Mouse (Mus musculus) hindbrain, embryonic 15.5 days (tissue): ENCODE measurements around the gene Fhad1. TPM values are rescaled to one million over a fixed set of nuclear protein-coding genes. Genes with fewer than 3 reads are reported as not detected.
"Not testable (repeated sequence)": the region's sequence is repeated elsewhere in the genome, so short reads cannot be mapped to it uniquely, and the experiment has no call there.

Experiments used
- ATAC-seq: fragments of 200-750 bp; cut with Nextera tagmentation; 2 replicates; pipeline ENCODE4 v1.8.0; 2017; ENCODE audit warnings: low read depth, moderate number of reproducible peaks, moderate TSS enrichment; ENCODE audit not compliant: low FRiP score
- H3K27ac ChIP-seq: fragments of 300-500 bp; sonication (generic); replicated peaks from 2 replicates; pipeline ENCODE4 v1.5.1; 2015; ENCODE audit warnings: mild to moderate bottlenecking, inconsistent platforms
- H3K27me3 ChIP-seq: fragments of 300-500 bp; sonication (generic); 2 replicates; pipeline ENCODE4 v1.6.1; 2015; ENCODE audit warnings: control low read depth, inconsistent platforms
- H3K36me3 ChIP-seq: fragments of 300-500 bp; sonication (generic); 2 replicates; pipeline ENCODE4 v1.6.1; 2015; ENCODE audit warnings: control low read depth, inconsistent platforms
- H3K4me1 ChIP-seq: fragments of 300-500 bp; sonication (generic); replicated peaks from 2 replicates; pipeline ENCODE4 v1.6.1; 2015; ENCODE audit warnings: control low read depth, inconsistent platforms
- H3K4me2 ChIP-seq: fragments of 300-500 bp; sonication (generic); 2 replicates; pipeline ENCODE4 v1.6.1; 2015; ENCODE audit warnings: moderate library complexity, mild to moderate bottlenecking, inconsistent platforms
- H3K4me3 ChIP-seq: fragments of 300-500 bp; sonication (generic); 2 replicates; pipeline ENCODE4 v1.5.1; 2015; ENCODE audit warnings: mild to moderate bottlenecking, inconsistent platforms
- H3K9ac ChIP-seq: fragments of 300-500 bp; sonication (generic); 2 replicates; pipeline ENCODE4 v1.6.1; 2015; ENCODE audit warnings: inconsistent platforms
- H3K9me3 ChIP-seq: fragments of 300-500 bp; sonication (generic); 2 replicates; pipeline ENCODE4 v1.6.1; 2016; ENCODE audit warnings: control low read depth, inconsistent platforms
- WGBS: fragments of 180-500 bp; shearing (Covaris S2); methylation state at CpG from one replicate; pipeline ENCODE4 v1.1.7; 2015; 5-methylcytosine and 5-hydroxymethylcytosine counted together
- polyA plus RNA-seq: library from polyadenylated mRNA; unstranded; fragments of >200 nt; fragmentation: Nextera tagmentation; extraction: Ambion mirVana; gene quantifications from 2 replicates; pipeline ENCODE4 v1.2.1, GENCODE M21; 2015

The Fhad1 gene
- polyA plus RNA-seq, 1 experiment from 2014 or later: 5.3 TPM

DNA sequence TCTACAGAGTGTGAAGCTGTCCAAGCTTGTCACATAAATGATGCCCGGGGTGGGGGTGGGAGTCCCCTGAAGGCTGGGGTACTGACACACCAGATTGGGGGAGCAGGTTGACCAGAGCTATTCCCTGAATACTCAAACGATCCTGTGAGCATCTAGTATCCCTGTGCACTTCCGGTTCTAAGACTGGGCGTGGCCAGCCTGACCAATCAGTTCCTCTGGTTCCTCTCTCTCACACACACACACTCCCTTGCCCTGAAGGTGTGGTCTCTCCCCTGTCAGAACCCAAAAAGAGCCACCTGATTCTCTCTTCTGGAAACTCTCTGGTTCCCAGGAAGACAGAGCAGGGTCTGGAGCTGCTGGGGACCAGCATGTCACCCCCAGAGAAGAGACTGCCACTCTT is 38.4 kb upstream of the Fhad1 start:
- H3K4me2 ChIP-seq: no peak overlapping the region

GRCm38 (mm10) chr4:142052391-142053132 is 37.7 kb upstream of the Fhad1 start:
- H3K27me3 ChIP-seq: no peaks in the 10 kb centered on the region
- no peak overlapping the region for H3K27ac ChIP-seq
- H3K9me3 ChIP-seq: no peaks in the 10 kb centered on the region
- no peak overlapping the region for H3K4me3 ChIP-seq
- no peaks in the 10 kb centered on the region for H3K4me1 ChIP-seq
- no peak overlapping the region for H3K4me2 ChIP-seq
- no peaks in the 10 kb centered on the region for H3K36me3 ChIP-seq
- ATAC-seq: no peak
- H3K9ac ChIP-seq: no peak overlapping the region
- 59% methylated on average over 22 of the region's 22 CpGs for WGBS

More for the DNA sequence above, 38.4 kb upstream of the Fhad1 start:
- WGBS: 71% methylated on average over 4 of the region's 4 CpGs
- ATAC-seq: no peak
- no peaks in the 10 kb centered on the region for H3K4me1 ChIP-seq
- no peaks in the 10 kb centered on the region for H3K27me3 ChIP-seq
- no peak overlapping the region for H3K9ac ChIP-seq
- H3K4me3 ChIP-seq: no peak overlapping the region
- no peaks in the 10 kb centered on the region for H3K36me3 ChIP-seq
- H3K27ac ChIP-seq: no peak overlapping the region
- no peaks in the 10 kb centered on the region for H3K9me3 ChIP-seq

- 94% methylated on average over 6 of the region's 6 CpGs for WGBS
Observed at GRCm38 (mm10) chr4:142051883-142052282, 37.0 kb upstream of the Fhad1 start.

DNA sequence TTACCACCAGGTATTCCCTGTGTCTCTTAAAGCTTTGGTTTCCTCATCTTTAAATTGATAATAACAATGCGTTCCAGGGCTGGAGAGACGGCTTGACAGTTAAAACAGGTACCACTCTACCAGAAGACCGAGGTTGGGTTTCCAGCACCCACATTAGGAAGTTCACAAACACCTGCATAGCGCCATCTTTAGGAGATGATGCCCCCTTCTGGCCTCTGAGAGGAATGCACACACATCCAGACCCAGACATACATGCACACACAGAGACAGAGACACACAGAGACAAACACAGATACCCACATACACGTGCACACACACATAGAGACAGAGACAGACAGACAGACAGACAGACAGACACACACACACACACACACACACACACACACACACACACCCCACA is 35.1 kb upstream of the Fhad1 start:
- Histone ChIP-seq H3K9me3 (no peaks in the 10 kb centered on the region), H3K27ac (no peak overlapping the region), H3K9ac (no peak overlapping the region), H3K4me1 (no peaks in the 10 kb centered on the region), H3K36me3 (no peaks in the 10 kb centered on the region), H3K4me2 (no peak overlapping the region), H3K27me3 (no peaks in the 10 kb centered on the region), H3K4me3 (no peak overlapping the region)
- no peak for ATAC-seq
- 96% methylated on average over 5 of the region's 5 CpGs for WGBS

More at GRCm38 (mm10) chr4:142051883-142052282, 37.0 kb upstream of the Fhad1 start:
- not testable (repeated sequence) for H3K9me3 ChIP-seq, H3K4me3 ChIP-seq, H3K27ac ChIP-seq, H3K27me3 ChIP-seq, H3K36me3 ChIP-seq, H3K4me1 ChIP-seq, ATAC-seq, H3K9ac ChIP-seq, H3K4me2 ChIP-seq

DNA sequence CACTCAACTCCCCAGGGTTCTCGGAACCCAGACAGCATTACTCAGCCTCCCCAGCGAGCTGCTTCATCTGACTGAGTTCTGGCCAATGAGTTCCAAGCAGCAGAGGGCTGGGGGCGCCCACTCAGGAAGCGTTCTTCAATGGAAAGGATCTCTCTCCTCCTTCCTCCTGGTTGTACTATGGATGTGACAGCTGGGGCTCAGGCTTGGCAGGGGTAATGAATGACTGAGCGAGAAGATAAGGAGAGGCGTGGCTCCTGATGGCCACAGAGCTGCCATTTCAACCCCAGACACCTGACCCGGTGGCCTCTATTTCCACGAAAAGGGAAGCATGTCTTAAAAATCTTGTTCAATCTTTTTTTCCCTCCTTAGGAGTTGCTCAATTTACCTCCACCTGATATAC is 33.5 kb upstream of the Fhad1 start:
- Histone ChIP-seq H3K9me3 (no peaks in the 10 kb centered on the region), H3K27ac (no peak overlapping the region), H3K4me2 (no peak overlapping the region), H3K27me3 (no peaks in the 10 kb centered on the region), H3K9ac (no peak overlapping the region), H3K4me1 (no peaks in the 10 kb centered on the region), H3K36me3 (no peaks in the 10 kb centered on the region), H3K4me3 (no peak overlapping the region)
- no peak for ATAC-seq
- WGBS: 74% methylated on average over 8 of the region's 8 CpGs

GRCm38 (mm10) chr4:142047005-142047404 is 32.1 kb upstream of the Fhad1 start:
- Histone ChIP-seq H3K4me2 (no peak overlapping the region), H3K27ac (no peak overlapping the region), H3K9ac (no peak overlapping the region), H3K27me3 (no peaks in the 10 kb centered on the region), H3K36me3 (no peaks in the 10 kb centered on the region), H3K4me3 (no peak overlapping the region), H3K4me1 (no peaks in the 10 kb centered on the region), H3K9me3 (no peaks in the 10 kb centered on the region)
- no peak for ATAC-seq
- WGBS: 92% methylated on average over 5 of the region's 5 CpGs

DNA sequence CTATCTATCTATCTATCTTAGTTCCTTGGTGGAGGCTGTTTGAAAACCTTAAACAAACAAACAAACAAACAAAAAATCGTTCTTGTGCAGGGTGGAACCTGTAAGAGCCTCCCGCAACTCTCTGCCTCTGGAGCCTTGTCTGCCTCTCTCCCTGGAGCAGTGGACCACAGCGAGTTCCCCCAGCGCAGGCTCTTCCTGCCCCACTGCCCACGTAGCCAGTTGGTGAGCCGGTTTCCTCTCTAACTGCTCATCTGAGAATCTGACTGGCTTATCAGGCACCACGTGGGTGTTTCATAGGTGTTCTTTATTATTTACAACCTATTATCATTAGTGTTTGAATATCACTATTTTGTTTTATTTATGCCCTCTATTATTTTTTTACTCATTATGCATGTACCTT is 31.6 kb upstream of the Fhad1 start:
- WGBS: 86% methylated on average over 7 of the region's 7 CpGs
- H3K27me3 ChIP-seq: no peaks in the 10 kb centered on the region

DNA sequence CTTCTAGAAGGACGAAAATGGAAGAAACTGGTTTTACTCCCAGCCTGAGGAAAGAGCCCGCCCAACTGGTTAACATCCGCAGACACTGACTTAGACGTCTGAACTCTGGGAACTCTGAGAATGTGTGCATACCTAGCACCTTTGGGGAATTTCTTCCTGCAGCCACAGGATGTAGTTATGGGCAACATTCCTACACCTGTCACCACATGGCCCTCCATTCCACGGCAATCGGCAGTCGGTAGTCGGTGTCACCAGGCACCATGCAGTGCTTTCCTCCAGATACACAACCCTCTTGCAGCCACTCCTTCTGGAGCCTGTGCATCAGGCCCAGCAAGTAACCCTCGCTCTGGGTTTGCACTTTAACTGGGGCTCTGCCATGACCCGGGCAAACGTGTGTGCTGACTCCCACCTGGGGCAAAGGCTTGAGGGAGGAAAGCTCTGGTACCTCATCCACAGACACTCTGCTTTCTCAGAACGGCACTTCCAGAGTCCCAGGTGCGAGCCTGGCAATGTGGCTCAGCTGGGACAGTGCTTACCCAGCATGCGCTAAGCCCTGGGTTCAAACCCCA is 30.8 kb upstream of the Fhad1 start:
- no peak for ATAC-seq

More for the DNA sequence above, 31.6 kb upstream of the Fhad1 start:
- H3K4me2 ChIP-seq: no peak overlapping the region
- H3K4me3 ChIP-seq: no peak overlapping the region
- no peak for ATAC-seq
- H3K9ac ChIP-seq: no peak overlapping the region
- H3K4me1 ChIP-seq: no peaks in the 10 kb centered on the region
- no peaks in the 10 kb centered on the region for H3K36me3 ChIP-seq
- no peaks in the 10 kb centered on the region for H3K9me3 ChIP-seq
- no peak overlapping the region for H3K27ac ChIP-seq

GRCm38 (mm10) chr4:142044452-142044851 is 29.6 kb upstream of the Fhad1 start:
- peak; percentile 42; the same call in 1 of the 2 replicates for ATAC-seq
- Histone ChIP-seq H3K4me1 (no peaks in the 10 kb centered on the region), H3K27ac (no peak overlapping the region), H3K27me3 (no peaks in the 10 kb centered on the region), H3K36me3 (no peaks in the 10 kb centered on the region), H3K9ac (no peak overlapping the region), H3K4me3 (no peak overlapping the region), H3K4me2 (no peak overlapping the region), H3K9me3 (no peaks in the 10 kb centered on the region)
- WGBS: 75% methylated on average over 12 of the region's 12 CpGs

More for the DNA sequence above, 30.8 kb upstream of the Fhad1 start:
- Histone ChIP-seq H3K4me3 (no peak overlapping the region), H3K36me3 (no peaks in the 10 kb centered on the region), H3K9ac (no peak overlapping the region), H3K9me3 (no peaks in the 10 kb centered on the region), H3K4me1 (no peaks in the 10 kb centered on the region), H3K4me2 (no peak overlapping the region), H3K27ac (no peak overlapping the region), H3K27me3 (no peaks in the 10 kb centered on the region)
- WGBS: 89% methylated on average over 14 of the region's 14 CpGs

GRCm38 (mm10) chr4:142039662-142040353 is 24.9 kb upstream of the Fhad1 start:
- H3K36me3 ChIP-seq: no peaks in the 10 kb centered on the region
- no peaks in the 10 kb centered on the region for H3K9me3 ChIP-seq
- ATAC-seq: no peak
- no peak overlapping the region for H3K4me2 ChIP-seq
- H3K9ac ChIP-seq: no peak overlapping the region
- H3K27ac ChIP-seq: no peak overlapping the region
- no peaks in the 10 kb centered on the region for H3K27me3 ChIP-seq
- WGBS: 90% methylated on average over 9 of the region's 9 CpGs
- H3K4me1 ChIP-seq: no peaks in the 10 kb centered on the region
- H3K4me3 ChIP-seq: no peak overlapping the region

GRCm38 (mm10) chr4:142037897-142038296 is 23.0 kb upstream of the Fhad1 start:
- H3K4me1 ChIP-seq: no peaks in the 10 kb centered on the region
- ATAC-seq: no peak
- 67% methylated on average over 4 of the region's 4 CpGs for WGBS
- no peak overlapping the region for H3K27ac ChIP-seq
- H3K4me3 ChIP-seq: no peak overlapping the region
- H3K27me3 ChIP-seq: no peaks in the 10 kb centered on the region
- no peaks in the 10 kb centered on the region for H3K36me3 ChIP-seq
- no peaks in the 10 kb centered on the region for H3K9me3 ChIP-seq
- no peak overlapping the region for H3K4me2 ChIP-seq
- no peak overlapping the region for H3K9ac ChIP-seq

- Histone ChIP-seq H3K4me3 (no peak overlapping the region), H3K4me1 (no peaks in the 10 kb centered on the region), H3K36me3 (no peaks in the 10 kb centered on the region), H3K27ac (no peak overlapping the region), H3K9ac (no peak overlapping the region), H3K9me3 (no peaks in the 10 kb centered on the region), H3K4me2 (no peak overlapping the region), H3K27me3 (no peaks in the 10 kb centered on the region)
- ATAC-seq: no peak
- WGBS: 91% methylated on average over 13 of the region's 13 CpGs
Observed at GRCm38 (mm10) chr4:142028533-142028932, 13.7 kb upstream of the Fhad1 start.
